12 mouse cellular contexts compared by ENCODE assay signal in the genomic region with DNA sequence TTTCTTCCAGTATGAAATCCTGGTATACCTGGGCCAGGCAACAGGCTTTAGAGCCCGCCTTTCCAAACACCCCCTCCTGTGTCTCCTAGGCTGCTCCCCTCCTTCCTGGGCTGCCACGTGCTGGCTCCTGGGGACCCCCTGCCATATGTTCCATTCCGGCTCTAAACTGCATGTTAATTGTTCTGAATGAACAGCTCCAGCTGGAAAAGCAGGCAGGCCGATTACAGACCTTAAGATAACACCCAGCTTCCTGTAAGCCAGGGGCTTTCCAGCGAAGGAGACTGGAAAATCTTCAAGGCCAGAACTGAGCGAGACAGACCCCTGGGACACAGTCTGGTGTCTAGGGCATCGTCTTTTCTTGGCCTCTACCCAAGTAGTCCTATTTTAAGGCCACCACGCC.
DNase-seq lines count a peak whose midpoint lies in the region; ATAC-seq and TF ChIP-seq lines count a peak whose summit lies in the region.
"Had no signal": no experiment of that assay in that cellular context is flagged by ENCODE, and none has a peak within 500 bp of the region (broad histone marks: within the 10 kb centered on the region; RNA-seq: fewer than 3 reads in every experiment).

No protein-coding gene starts in this region.

- TF ChIP-seq POLR2A in cerebellum, adult 2 months (IDR thresholded peaks at IDR 0.05; ENCODE audit: borderline replicate concordance, insufficient read depth, low read length), result no peak

- no peak for TF ChIP-seq CTCF in cerebellum, adult 2 months (IDR thresholded peaks at IDR 0.05; ENCODE audit: borderline replicate concordance, insufficient read depth, low read depth, low read length)

- no peaks in the 10 kb centered on the region for H3K36me3 ChIP-seq in limb, embryonic 12.5 days
- no peaks in the 10 kb centered on the region for H3K36me3 ChIP-seq in limb, embryonic 10.5 days
- no peaks in the 10 kb centered on the region for H3K36me3 ChIP-seq in forebrain, embryonic 10.5 days (replicated peaks)
- no peaks in the 10 kb centered on the region for H3K36me3 ChIP-seq in heart, embryonic 16.5 days (ENCODE audit: control insufficient read depth, insufficient read depth)
- H3K36me3 ChIP-seq in midbrain, embryonic 13.5 days, result no peaks in the 10 kb centered on the region

- no peak overlapping the region for H3K4me2 ChIP-seq in limb, embryonic 12.5 days
- H3K4me2 ChIP-seq in heart, embryonic 16.5 days (ENCODE audit: low read depth, low read length), result no peak overlapping the region
- H3K4me2 ChIP-seq in midbrain, embryonic 13.5 days (replicated peaks), result no peak overlapping the region

- no peak overlapping the region for H3K9ac ChIP-seq in limb, embryonic 12.5 days (replicated peaks)
- H3K9ac ChIP-seq in heart, embryonic 16.5 days (ENCODE audit: low read length), result no peak overlapping the region
- H3K9ac ChIP-seq in midbrain, embryonic 13.5 days (replicated peaks), result no peak overlapping the region

- H3K27ac ChIP-seq in limb, embryonic 12.5 days, result peak overlapping the region; percentile 9; the same call in 1 of the 2 replicates
- no peak overlapping the region for H3K27ac ChIP-seq in limb, embryonic 10.5 days
- H3K27ac ChIP-seq in forebrain, embryonic 10.5 days, result 0 out of 2 replicates have a peak overlapping the region, but pooled peaks have one; percentile 1
- no peak overlapping the region for H3K27ac ChIP-seq in heart, embryonic 16.5 days (ENCODE audit: low read length)
- H3K27ac ChIP-seq in midbrain, embryonic 13.5 days, result 0 out of 2 replicates have a peak overlapping the region, but pooled peaks have one; percentile 10
- H3K27ac ChIP-seq in cerebellum, adult 2 months (ENCODE audit: insufficient read depth, low read length), result no peak overlapping the region

- peaks cover 40% of the 10 kb centered on the region for H3K4me1 ChIP-seq in limb, embryonic 12.5 days (replicated peaks)
- peaks cover 27% of the 10 kb centered on the region for H3K4me1 ChIP-seq in limb, embryonic 10.5 days
- H3K4me1 ChIP-seq in forebrain, embryonic 10.5 days, result peaks cover 52% of the 10 kb centered on the region
- H3K4me1 ChIP-seq in heart, embryonic 16.5 days (ENCODE audit: control insufficient read depth, insufficient read depth, low read length), result peaks cover 6% of the 10 kb centered on the region
- H3K4me1 ChIP-seq in midbrain, embryonic 13.5 days (replicated peaks), result peaks cover 43% of the 10 kb centered on the region
- peaks cover 27% of the 10 kb centered on the region for H3K4me1 ChIP-seq in cerebellum, adult 2 months (ENCODE audit: control insufficient read depth, insufficient read depth, low read length)

- H3K9me3 ChIP-seq in limb, embryonic 12.5 days, result no peaks in the 10 kb centered on the region
- H3K9me3 ChIP-seq in limb, embryonic 10.5 days (replicated peaks), result no peaks in the 10 kb centered on the region
- H3K9me3 ChIP-seq in forebrain, embryonic 10.5 days, result no peaks in the 10 kb centered on the region
- H3K9me3 ChIP-seq in heart, embryonic 16.5 days (replicated peaks; ENCODE audit: control insufficient read depth, low read length), result no peaks in the 10 kb centered on the region
- no peaks in the 10 kb centered on the region for H3K9me3 ChIP-seq in midbrain, embryonic 13.5 days

- 20% methylated on average over 8 of the region's 8 CpGs for WGBS in limb, embryonic 12.5 days
- 41% methylated on average over 8 of the region's 8 CpGs for WGBS in limb, embryonic 10.5 days
- 55% methylated on average over 8 of the region's 8 CpGs for WGBS in forebrain, embryonic 10.5 days
- WGBS in heart, embryonic 16.5 days, result 17% methylated on average over 8 of the region's 8 CpGs
- 30% methylated on average over 8 of the region's 8 CpGs for WGBS in midbrain, embryonic 13.5 days
- 42% methylated on average over 8 of the region's 8 CpGs for WGBS in cerebellum, adult 2 months

- H3K27me3 ChIP-seq in limb, embryonic 12.5 days, result peaks cover 53% of the 10 kb centered on the region
- H3K27me3 ChIP-seq in limb, embryonic 10.5 days (ENCODE audit: low read depth, poor library complexity, severe bottlenecking), result peaks cover 99% of the 10 kb centered on the region
- H3K27me3 ChIP-seq in forebrain, embryonic 10.5 days (ENCODE audit: poor library complexity, severe bottlenecking), result no peaks in the 10 kb centered on the region
- no peaks in the 10 kb centered on the region for H3K27me3 ChIP-seq in heart, embryonic 16.5 days (ENCODE audit: control insufficient read depth, insufficient read depth, low read length)
- no peaks in the 10 kb centered on the region for H3K27me3 ChIP-seq in midbrain, embryonic 13.5 days
- H3K27me3 ChIP-seq in cerebellum, adult 2 months (ENCODE audit: control insufficient read depth, insufficient read depth, low read length), result no peaks in the 10 kb centered on the region

- no peak for DNase-seq in limb, embryonic 10.5 days (ENCODE audit: low spot score)
- no peak for DNase-seq in forebrain, embryonic 10.5 days (ENCODE audit: extremely low spot score, low spot score)
- no peak for DNase-seq in B cell, adult 2 months
- DNase-seq in cerebellum, adult 2 months, result no peak
- DNase-seq: cerebellum, adult 11 months; right cerebral cortex, adult 18-20 months; thymus, adult 2 months had no signal

- ATAC-seq in limb, embryonic 12.5 days (ENCODE audit: insufficient number of reproducible peaks, insufficient read depth, low FRiP score, low TSS enrichment, low read depth), result no peak
- ATAC-seq in heart, embryonic 16.5 days (replicated peaks; ENCODE audit: extremely low read depth, insufficient read depth, low FRiP score), result peak; percentile 71
- peak; percentile 61 for ATAC-seq in midbrain, embryonic 13.5 days
- ATAC-seq in CD4-positive, CD25-positive, alpha-beta regulatory T cell, adult 4 months, result no peak
- ATAC-seq: intestine, embryonic 16.5 days had no signal

- H3K4me3 ChIP-seq in limb, embryonic 12.5 days (replicated peaks), result no peak overlapping the region
- no peak overlapping the region for H3K4me3 ChIP-seq in limb, embryonic 10.5 days
- no peak overlapping the region for H3K4me3 ChIP-seq in forebrain, embryonic 10.5 days
- no peak overlapping the region for H3K4me3 ChIP-seq in heart, embryonic 16.5 days (ENCODE audit: low read length)
- no peak overlapping the region for H3K4me3 ChIP-seq in midbrain, embryonic 13.5 days (replicated peaks)
- no peak overlapping the region for H3K4me3 ChIP-seq in cerebellum, adult 2 months (replicated peaks; ENCODE audit: insufficient read depth, low read depth, low read length)

Comparison
In these comparisons a context has a peak if more than half of its experiments do, and no peak if none do; other contexts are left out.
1. H3K27ac ChIP-seq: peak in limb, embryonic 12.5 days (single experiment), forebrain, embryonic 10.5 days (single experiment) and midbrain, embryonic 13.5 days (single experiment); none in limb, embryonic 10.5 days (single experiment), heart, embryonic 16.5 days (single experiment) and cerebellum, adult 2 months (single experiment).
2. ATAC-seq: peak in heart, embryonic 16.5 days (single experiment) and midbrain, embryonic 13.5 days (single experiment); none in limb, embryonic 12.5 days (single experiment) and CD4-positive, CD25-positive, alpha-beta regulatory T cell, adult 4 months (single experiment).